Mouse (Mus musculus) layer of hippocampus, postnatal 14 days (tissue): ENCODE results near the gene Krt16. TPM values are rescaled to one million over a fixed set of nuclear protein-coding genes. Genes with fewer than 3 reads are reported as not detected.
A peak's percentile ranks its signal among the peaks of the same experiment; 100 is the strongest.

Source experiments
- DNase-seq, 2 experiments: peaks; one replicate each; pipeline ENCODE4 v3.0.0; 2021 to 2022; ENCODE audit warnings: low spot score in 2 of 2, mixed read lengths in 1 of 2
- long read RNA-seq, 2 experiments: library from polyadenylated mRNA; stranded (forward); transcript quantifications; one replicate each; pipeline ENCODE4 v2.0.0; 2021
- total RNA-seq, 2 experiments: library from RNA; stranded (reverse); gene quantifications; 2 replicates each; pipeline ENCODE4 v1.2.3; 2021

The Krt16 gene
- total RNA-seq: not detected
- long read RNA-seq, experiment 1: 0 reads
- long read RNA-seq, experiment 2: 0 reads

- no peak for DNase-seq
Observed at GRCm38 (mm10) chr11:100248852-100249465, at the start of gene Krt16. Gene Krt16, minus strand, starts transcription at chr11:100248902.

GRCm38 (mm10) chr11:100297801-100298200 is 49.1 kb upstream of the Krt16 start:
- DNase-seq: no peak

DNA sequence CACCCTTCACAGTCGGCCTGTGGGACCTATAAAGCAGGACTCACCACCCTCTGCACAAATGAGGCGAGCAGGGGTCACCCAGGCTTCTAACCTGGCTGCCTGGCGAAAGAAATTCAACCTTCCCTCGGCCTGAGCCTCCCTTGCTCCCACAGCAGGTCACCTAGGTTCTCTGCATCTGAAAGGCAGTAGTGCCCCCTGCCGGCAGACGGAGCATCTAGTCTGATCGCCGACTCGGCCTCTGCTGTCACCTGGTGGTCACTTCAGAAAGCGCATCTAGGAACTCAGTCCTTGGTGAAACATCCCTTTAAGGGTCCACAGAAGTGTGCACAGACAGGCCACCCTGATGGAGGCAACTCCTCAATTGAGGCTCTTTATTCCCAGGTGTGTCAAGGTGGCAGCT is 46.6 kb upstream of the Krt16 start:
- peak; percentile 80 for DNase-seq

- no peak for DNase-seq
Observed at GRCm38 (mm10) chr11:100292884-100293283, 44.2 kb upstream of the Krt16 start.

- no peak for DNase-seq
Observed at GRCm38 (mm10) chr11:100290235-100290634, 41.5 kb upstream of the Krt16 start.

GRCm38 (mm10) chr11:100288942-100289341 is 40.2 kb upstream of the Krt16 start:
- DNase-seq: no peak

- DNase-seq: no peak
Observed at GRCm38 (mm10) chr11:100287024-100287423, 38.3 kb upstream of the Krt16 start.

DNA sequence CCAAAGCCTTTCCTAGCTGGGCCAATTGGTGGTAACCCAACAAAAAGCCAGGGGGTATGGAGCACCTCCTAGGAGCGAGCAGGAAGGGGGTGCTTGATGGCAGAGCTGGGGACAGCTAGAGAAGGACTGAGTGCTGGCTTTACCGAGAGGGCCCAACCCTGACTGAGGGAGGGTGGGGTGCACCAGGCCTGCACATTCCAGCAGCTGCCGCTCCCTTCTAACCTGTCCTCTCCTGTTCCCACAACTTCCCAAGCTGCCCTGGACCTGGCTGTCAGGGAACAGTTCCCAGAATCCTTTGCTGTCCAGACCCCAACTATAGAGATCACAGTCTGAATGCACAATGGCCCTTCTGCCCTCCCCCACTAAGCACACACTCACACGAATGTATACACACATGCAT is 36.3 kb upstream of the Krt16 start:
- no peak for DNase-seq

DNA sequence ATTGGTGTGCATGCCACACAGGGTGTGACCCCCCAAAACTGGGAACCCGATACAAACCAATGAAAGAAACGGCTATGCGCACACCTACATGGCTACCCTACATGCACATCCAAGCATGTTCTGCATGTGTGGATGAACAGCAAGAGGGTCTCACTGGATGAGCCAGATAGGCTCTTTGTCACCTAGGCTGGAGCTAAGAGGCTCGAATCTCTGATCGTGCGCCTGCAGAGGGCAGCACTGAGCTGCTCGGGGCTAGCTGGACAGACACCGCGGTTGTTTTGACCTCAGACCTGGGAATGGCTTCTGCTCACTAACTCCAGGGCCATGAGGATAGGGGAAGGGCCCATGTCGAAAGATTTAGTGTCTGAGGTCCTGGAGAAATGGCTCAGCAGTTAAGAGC is 33.8 kb upstream of the Krt16 start:
- DNase-seq: peak; percentile 55 to 58

GRCm38 (mm10) chr11:100281596-100282544 is 33.2 kb upstream of the Krt16 start:
- peak; percentile 86 to 91 for DNase-seq

- DNase-seq: no peak
Observed at GRCm38 (mm10) chr11:100278759-100279158, 30.1 kb upstream of the Krt16 start.

- no peak for DNase-seq
Observed at GRCm38 (mm10) chr11:100277726-100278480, 29.2 kb upstream of the Krt16 start.

DNA sequence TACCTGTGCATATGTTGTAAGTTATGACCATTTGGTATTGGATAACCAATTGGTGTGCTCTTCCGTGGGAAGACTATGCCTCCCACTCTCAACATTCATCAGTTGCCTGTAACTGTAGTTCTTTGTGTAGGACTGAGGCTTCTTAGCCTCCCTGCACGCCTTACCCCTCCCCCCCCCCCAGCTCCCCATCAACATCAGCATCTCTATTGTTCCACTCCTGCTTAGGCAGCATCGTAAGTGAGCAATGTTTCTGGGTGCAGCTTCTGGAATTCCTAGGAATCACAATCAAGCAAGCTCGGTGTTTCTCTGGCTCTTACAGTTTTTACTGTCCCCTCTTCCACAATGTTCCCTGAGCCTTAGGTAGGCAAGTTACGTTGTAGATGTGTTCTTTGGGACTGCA is 26.8 kb upstream of the Krt16 start:
- DNase-seq: no peak

DNA sequence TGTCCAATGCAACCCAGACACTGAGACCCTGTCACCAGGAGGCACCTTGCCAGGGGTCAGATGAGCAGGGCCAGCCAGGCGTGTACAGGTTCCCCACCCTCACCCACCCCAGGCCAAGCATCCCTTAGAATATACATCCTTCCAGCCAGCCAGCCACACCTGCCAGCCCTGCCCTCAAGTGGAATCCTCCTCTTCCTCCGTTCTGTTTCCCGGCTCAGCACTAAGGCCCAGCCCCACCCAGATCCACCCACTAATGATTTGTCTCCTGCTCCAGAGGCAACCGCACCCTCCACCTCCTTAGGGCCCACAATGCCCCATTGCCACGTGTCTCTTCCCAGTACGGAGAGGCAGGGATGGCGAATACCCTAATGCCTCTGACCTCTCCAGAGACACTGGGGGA is 26.0 kb upstream of the Krt16 start:
- DNase-seq: no peak

GRCm38 (mm10) chr11:100271878-100272277 is 23.2 kb upstream of the Krt16 start:
- DNase-seq: no peak

DNA sequence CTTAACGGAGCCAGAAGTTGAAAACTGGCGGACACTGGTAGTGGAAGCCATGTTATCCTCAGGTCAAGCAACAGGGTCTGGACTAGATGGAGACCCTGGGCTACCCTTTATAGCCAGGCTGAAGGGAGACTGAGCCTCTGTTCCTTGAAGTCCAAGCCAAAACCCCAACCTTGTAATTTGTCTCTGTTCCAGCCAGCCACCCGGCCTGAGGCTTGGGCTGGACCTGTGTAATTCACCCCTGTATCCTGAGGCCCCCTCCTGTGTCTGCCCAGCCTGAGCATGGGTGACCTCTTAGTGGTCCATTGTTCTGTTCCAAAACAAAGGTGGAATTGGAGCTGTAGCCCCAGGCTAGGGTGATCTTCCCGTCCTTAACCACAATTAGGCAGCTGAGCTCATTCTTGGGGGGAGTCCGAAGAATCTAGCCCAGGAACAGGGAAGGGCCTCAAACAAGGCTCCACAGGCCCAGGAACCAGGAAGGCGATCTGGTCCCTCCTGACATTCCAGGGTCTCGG is 21.2 kb upstream of the Krt16 start, which contains the start of gene Krt42:
Gene Krt42, minus strand, starts transcription at position 51 of the 512 bp plus-strand sequence.
- DNase-seq: no peak

DNA sequence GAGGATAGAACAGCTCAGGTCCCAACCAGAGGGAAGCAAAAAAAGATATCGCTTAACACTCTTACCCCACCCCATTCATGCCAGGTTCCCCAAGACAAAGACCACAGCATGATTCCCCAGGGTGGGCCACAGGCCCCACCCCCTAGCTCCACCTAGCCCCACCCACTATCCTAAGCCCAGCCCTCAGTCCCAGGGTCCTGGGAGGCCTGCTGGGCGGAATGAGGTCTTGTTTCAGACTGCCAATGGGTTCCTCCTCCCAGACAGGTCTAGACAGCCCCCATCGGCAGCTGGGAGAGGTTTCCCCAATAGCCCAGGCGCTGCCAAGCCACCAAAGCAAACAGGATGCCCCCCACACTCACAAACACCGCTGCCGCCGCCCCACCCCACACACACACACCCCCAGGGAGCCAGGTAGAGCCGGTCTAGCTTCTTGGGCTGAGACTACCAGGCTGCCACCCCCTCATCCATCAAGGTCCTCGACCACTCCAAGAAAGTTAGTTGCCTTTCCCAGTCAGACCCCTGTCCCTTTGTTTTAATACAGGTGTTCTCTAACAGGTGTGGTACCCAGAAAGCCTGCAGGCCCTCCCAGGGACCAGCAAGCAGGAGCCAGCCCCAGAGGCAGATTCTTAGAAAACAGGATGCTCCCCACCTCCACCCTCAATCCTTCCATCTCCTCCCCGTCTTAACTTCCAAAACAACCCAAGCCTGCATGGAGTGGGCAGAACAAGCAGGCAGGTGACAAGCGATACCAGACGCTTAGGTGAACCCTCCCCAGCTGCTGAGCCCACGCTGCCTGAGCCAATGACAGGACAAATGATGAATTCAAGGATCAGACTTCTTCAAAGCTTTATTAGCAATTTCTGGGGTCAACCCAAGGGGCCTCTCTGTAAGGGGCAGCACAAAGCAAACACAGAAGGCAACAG is 13.6 kb upstream of the Krt16 start:
- no peak for DNase-seq

GRCm38 (mm10) chr11:100261235-100261605 is 12.5 kb upstream of the Krt16 start:
- no peak for DNase-seq

GRCm38 (mm10) chr11:100260514-100261234 is 12.0 kb upstream of the Krt16 start, which contains the start of gene Krt17:
Gene Krt17, minus strand, starts transcription at chr11:100261029.
- DNase-seq: no peak

DNA sequence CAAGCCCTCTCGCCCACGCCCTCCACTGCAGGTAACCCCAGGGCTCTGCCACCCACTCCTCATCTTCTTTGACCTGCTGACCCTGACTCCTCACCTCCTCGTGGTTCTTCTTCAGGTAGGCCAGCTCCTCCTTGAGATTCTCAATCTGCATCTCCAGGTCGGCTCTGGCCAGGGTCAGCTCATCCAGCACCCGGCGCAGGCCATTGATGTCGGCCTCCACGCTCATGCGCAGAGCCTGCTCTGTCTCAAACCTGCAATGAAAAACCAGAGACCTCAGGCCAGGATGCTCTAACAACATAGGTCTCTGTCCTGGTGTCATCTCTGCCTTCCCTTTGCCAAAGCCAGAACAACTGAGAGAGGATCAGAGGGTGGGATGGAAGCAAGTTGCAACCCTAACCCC is 10.4 kb upstream of the Krt16 start:
- DNase-seq: no peak
